Mouse (Mus musculus) small intestine, adult 2 months (tissue): ENCODE measurements around the gene Hist1h2an. TPM values are rescaled to one million over a fixed set of nuclear protein-coding genes. Genes with fewer than 3 reads are reported as not detected.
A peak's percentile ranks its signal among the peaks of the same experiment; 100 is the strongest.
"Not testable (repeated sequence)": the region's sequence is repeated elsewhere in the genome, so short reads cannot be mapped to it uniquely, and the experiment has no call there.

Experiments
- H3K27ac ChIP-seq: fragments of 200-500 bp; 2 replicates; pipeline ENCODE4 v1.5.1; 2012; ENCODE audit warnings: low read depth, low read length, control low read depth, inconsistent platforms; ENCODE audit not compliant: insufficient read depth
- H3K27me3 ChIP-seq: fragments of 200-500 bp; 2 replicates; pipeline ENCODE4 v1.6.1; 2012; ENCODE audit warnings: mild to moderate bottlenecking, moderate library complexity, low read length, inconsistent platforms; ENCODE audit not compliant: control insufficient read depth, insufficient read depth
- H3K36me3 ChIP-seq: fragments of 200-500 bp; 2 replicates; pipeline ENCODE4 v1.6.1; 2012; ENCODE audit warnings: mild to moderate bottlenecking, low read length, control low read depth, inconsistent platforms; ENCODE audit not compliant: control insufficient read depth, insufficient read depth
- H3K4me1 ChIP-seq: fragments of 200-500 bp; 2 replicates; pipeline ENCODE4 v1.6.1; 2012; ENCODE audit warnings: low read length, inconsistent platforms, mixed read lengths; ENCODE audit not compliant: control insufficient read depth, insufficient read depth, insufficient read length
- H3K4me3 ChIP-seq: fragments of 200-500 bp; 2 replicates; pipeline ENCODE4 v1.5.1; 2012; ENCODE audit warnings: low read depth, mild to moderate bottlenecking, control low read depth, inconsistent platforms, low read length, moderate library complexity
- CTCF ChIP-seq: fragments of 200-500 bp; IDR thresholded peaks from 2 replicates; pipeline ENCODE4 v1.5.1; 2012; ENCODE audit warnings: low read depth, mild to moderate bottlenecking, control low read depth, inconsistent platforms, low read length, moderate library complexity, mixed read lengths; ENCODE audit not compliant: insufficient replicate concordance, insufficient read length; ENCODE audit errors: extremely low read depth
- POLR2A ChIP-seq: fragments of 200-500 bp; IDR thresholded peaks from 2 replicates; pipeline ENCODE4 v1.6.1; 2012; ENCODE audit warnings: low read depth, mild to moderate bottlenecking, control low read depth, inconsistent platforms, low read length, moderate library complexity
- WGBS: fragments of 180-500 bp; shearing (Covaris S2); methylation state at CpG from one replicate; pipeline ENCODE4 v1.1.7; 2018; 5-methylcytosine and 5-hydroxymethylcytosine counted together
- polyA plus RNA-seq: library from polyadenylated mRNA; depleted of rRNA; stranded (reverse); fragments of >200 nt; gene quantifications from 2 replicates; pipeline ENCODE4 v1.2.3, GENCODE M21; 2012

The Hist1h2an gene
- polyA plus RNA-seq, 1 experiment: 67.8 TPM

DNA sequence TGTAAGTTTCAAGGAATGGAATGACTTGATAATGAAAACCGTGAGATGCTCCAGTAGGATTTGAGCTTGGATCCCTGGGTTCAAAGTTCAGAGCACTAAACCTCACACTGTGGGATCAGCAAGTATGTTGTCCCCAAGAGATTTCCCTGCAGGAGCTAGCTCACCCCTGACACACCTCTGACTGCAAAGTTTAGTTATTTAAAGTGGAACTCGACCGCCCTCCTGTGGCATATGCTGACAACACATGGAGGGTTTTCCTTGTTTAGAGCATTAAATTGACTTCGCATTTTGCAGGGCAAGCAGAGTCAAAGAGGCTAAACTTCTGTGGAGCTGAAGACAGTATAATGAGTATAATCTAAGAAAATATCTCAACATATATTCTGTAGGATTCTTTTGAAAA lies 16.0 kb upstream of the Hist1h2an start:
- WGBS: no CpG with 5 or more reads among the region's 4 CpGs
- not testable (repeated sequence) for H3K27me3 ChIP-seq, H3K4me1 ChIP-seq

DNA sequence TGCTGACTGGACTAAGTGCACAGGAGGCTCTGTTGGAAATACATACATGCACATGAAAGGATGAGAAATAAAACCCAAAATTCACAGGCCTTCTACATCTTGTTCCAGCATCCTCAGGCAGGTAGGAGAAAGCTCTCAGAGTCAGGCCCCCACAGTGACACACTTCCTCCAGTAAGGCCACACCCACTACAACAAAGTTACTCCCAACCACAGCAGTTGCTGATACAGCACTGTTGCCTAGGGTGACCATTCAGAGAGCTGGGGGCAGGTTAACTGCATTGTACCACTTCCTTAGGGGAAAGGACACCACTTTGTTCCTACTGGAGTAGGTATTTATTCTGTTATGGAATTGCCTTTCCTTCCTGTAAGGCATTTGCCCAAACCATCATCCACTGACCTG lies 10.1 kb upstream of the Hist1h2an start:
- not testable (repeated sequence) for H3K27me3 ChIP-seq, H3K27ac ChIP-seq, H3K36me3 ChIP-seq, H3K4me1 ChIP-seq, H3K4me3 ChIP-seq

More for the DNA sequence above, 16.0 kb upstream of the Hist1h2an start:
- not testable (repeated sequence) for H3K4me3 ChIP-seq, H3K27ac ChIP-seq, H3K36me3 ChIP-seq

- no peak overlapping the region for H3K4me3 ChIP-seq
Observed at GRCm38 (mm10) chr13:21795584-21795983, 8.6 kb upstream of the Hist1h2an start.

GRCm38 (mm10) chr13:21790601-21791283 lies 3.7 kb upstream of the Hist1h2an start:
- Histone ChIP-seq H3K36me3 (no peaks in the 10 kb centered on the region), H3K27ac (no peak overlapping the region), H3K4me3 (peak overlapping the region; percentile 35), H3K27me3 (no peaks in the 10 kb centered on the region), H3K4me1 (no peaks in the 10 kb centered on the region)
- 12% methylated on average over 18 of the region's 18 CpGs for WGBS
- TF ChIP-seq POLR2A (no peak), CTCF (no peak)

More at GRCm38 (mm10) chr13:21795584-21795983, 8.6 kb upstream of the Hist1h2an start:
- 92% methylated on average over 7 of the region's 7 CpGs for WGBS
- Histone ChIP-seq H3K4me1 (no peaks in the 10 kb centered on the region), H3K36me3 (no peaks in the 10 kb centered on the region), H3K27ac (no peak overlapping the region), H3K27me3 (no peaks in the 10 kb centered on the region)
- no peak for TF ChIP-seq POLR2A
- TF ChIP-seq CTCF: no peak

- Histone ChIP-seq H3K4me3 (no peak overlapping the region), H3K4me1 (no peaks in the 10 kb centered on the region), H3K36me3 (no peaks in the 10 kb centered on the region), H3K27ac (no peak overlapping the region), H3K27me3 (no peaks in the 10 kb centered on the region)
- 53% methylated on average over 6 of the region's 6 CpGs for WGBS
- TF ChIP-seq CTCF: no peak
- TF ChIP-seq POLR2A: no peak
Observed at GRCm38 (mm10) chr13:21789925-21790324, 2.9 kb upstream of the Hist1h2an start.

DNA sequence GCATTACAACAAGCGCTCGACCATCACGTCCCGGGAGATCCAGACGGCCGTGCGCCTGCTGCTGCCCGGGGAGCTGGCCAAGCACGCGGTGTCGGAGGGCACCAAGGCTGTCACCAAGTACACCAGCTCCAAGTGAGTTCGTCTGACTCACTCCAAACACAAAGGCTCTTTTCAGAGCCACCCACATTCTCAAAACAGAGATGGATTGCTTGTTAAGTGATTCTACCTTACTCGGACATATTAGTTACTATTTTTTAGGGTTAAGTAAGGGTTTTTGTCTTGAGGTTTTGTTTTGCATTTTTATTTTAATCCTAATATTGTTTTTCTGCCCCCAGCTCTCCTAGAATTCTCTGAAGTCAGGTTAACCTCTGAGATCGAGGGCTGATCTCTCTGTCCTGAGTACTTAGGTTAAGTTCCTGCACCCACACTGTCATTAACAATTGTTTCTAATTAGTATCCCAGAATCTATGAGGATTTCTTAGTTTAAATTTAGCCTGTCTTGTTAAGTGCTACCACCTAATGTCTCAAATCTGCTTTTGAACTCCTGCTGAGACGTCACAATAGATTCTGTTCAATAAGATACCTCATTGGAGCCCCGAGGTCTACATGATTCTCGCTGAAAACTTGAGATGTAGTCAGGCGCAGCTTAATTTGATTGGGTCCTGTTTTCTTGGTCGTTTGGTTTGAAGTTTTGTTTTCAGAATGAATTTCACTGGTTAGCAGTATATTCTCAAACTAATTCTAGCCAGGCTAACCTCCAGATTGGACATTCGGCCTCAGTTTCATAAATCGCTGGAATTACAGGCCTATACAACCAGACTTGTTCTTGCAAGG lies 959 bp upstream of the Hist1h2an start:
- no peaks in the 10 kb centered on the region for H3K4me1 ChIP-seq
- no peak overlapping the region for H3K27ac ChIP-seq
- H3K27me3 ChIP-seq: no peaks in the 10 kb centered on the region
- WGBS: 31% methylated on average over 18 of the region's 21 CpGs
- H3K36me3 ChIP-seq: no peaks in the 10 kb centered on the region
- peak overlapping the region; percentile 33 for H3K4me3 ChIP-seq
- TF ChIP-seq CTCF: no peak
- TF ChIP-seq POLR2A: no peak

DNA sequence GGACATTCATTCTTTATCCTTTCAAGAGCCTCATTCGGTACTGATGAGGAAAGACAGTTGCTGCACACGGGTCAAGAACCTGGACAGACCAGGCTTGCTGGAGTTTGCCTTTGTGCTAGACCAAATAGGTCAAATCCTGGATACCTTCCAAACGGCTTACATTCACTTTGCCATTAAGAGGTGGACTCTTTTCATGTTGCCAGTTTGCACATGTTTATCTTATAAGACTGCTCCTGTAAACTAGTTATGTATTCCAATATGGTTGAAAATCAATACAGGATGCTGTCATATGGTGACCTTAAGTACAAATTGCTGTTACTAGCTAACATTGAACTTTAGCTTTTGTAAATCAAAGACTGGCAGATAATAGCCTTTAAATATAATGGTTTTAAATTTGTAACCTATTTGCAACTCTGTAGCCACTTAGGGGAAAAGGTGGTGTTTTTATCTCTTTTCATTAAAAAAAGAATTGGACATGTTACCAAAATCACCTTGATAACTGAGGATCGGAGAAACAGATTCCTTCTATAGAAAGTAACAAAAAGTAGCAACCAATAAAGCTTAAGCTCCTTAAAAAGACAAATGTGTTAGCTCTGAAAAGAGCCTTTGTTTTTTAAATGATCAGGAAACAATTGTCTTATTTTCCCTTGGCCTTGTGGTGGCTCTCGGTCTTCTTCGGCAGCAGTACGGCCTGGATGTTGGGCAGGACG lies 674 bp downstream of the Hist1h2an start:
- peak overlapping the region; percentile 75 for H3K27ac ChIP-seq
- H3K27me3 ChIP-seq: no peaks in the 10 kb centered on the region
- no peaks in the 10 kb centered on the region for H3K4me1 ChIP-seq
- H3K4me3 ChIP-seq: peak overlapping the region; percentile 60
- 9% methylated on average over 8 of the region's 8 CpGs for WGBS
- no peak for TF ChIP-seq POLR2A
- no peak for TF ChIP-seq CTCF
- no peaks in the 10 kb centered on the region for H3K36me3 ChIP-seq
